Mouse (Mus musculus) heart, embryonic 15.5 days (tissue): ENCODE data around the gene Mmrn2. TPM values are rescaled to one million over a fixed set of nuclear protein-coding genes. Genes with fewer than 3 reads are reported as not detected.

ENCODE experiments used
- ATAC-seq: fragments of 200-750 bp; cut with Nextera tagmentation; replicated peaks from 2 replicates; pipeline ENCODE4 v1.8.0; 2017; ENCODE audit warnings: low read depth, moderate TSS enrichment; ENCODE audit not compliant: insufficient number of reproducible peaks, insufficient read depth, low FRiP score
- H3K27ac ChIP-seq: fragments of 300-500 bp; sonication (generic); 2 replicates; pipeline ENCODE4 v1.5.1; 2015; ENCODE audit warnings: mild to moderate bottlenecking, inconsistent platforms
- H3K27me3 ChIP-seq: fragments of 300-500 bp; sonication (generic); 2 replicates; pipeline ENCODE4 v1.6.1; 2015; ENCODE audit warnings: inconsistent platforms
- H3K36me3 ChIP-seq: fragments of 300-500 bp; sonication (generic); 2 replicates; pipeline ENCODE4 v1.6.1; 2015; ENCODE audit warnings: mild to moderate bottlenecking, inconsistent platforms
- H3K4me1 ChIP-seq: fragments of 300-500 bp; sonication (generic); replicated peaks from 2 replicates; pipeline ENCODE4 v1.6.1; 2015; ENCODE audit warnings: inconsistent platforms
- H3K4me2 ChIP-seq: fragments of 300-500 bp; sonication (generic); 2 replicates; pipeline ENCODE4 v1.6.1; 2015; ENCODE audit warnings: inconsistent platforms, mild to moderate bottlenecking, moderate library complexity
- H3K4me3 ChIP-seq: fragments of 300-500 bp; sonication (generic); 2 replicates; pipeline ENCODE4 v1.5.1; 2015; ENCODE audit warnings: mild to moderate bottlenecking, inconsistent platforms
- H3K9ac ChIP-seq: fragments of 300-500 bp; sonication (generic); 2 replicates; pipeline ENCODE4 v1.6.1; 2015; ENCODE audit warnings: mild to moderate bottlenecking, inconsistent platforms
- H3K9me3 ChIP-seq: fragments of 300-500 bp; sonication (generic); replicated peaks from 2 replicates; pipeline ENCODE4 v1.6.1; 2016; ENCODE audit warnings: inconsistent platforms
- WGBS: fragments of 180-500 bp; shearing (Covaris S2); methylation state at CpG from one replicate; pipeline ENCODE4 v1.1.7; 2015; ENCODE audit warnings: mixed read lengths; 5-methylcytosine and 5-hydroxymethylcytosine counted together
- polyA plus RNA-seq: library from polyadenylated mRNA; unstranded; fragments of >200 nt; fragmentation: Nextera tagmentation; extraction: Ambion mirVana; gene quantifications from 2 replicates; pipeline ENCODE4 v1.2.1, GENCODE M21; 2015

Gene Mmrn2
- polyA plus RNA-seq, 1 experiment from 2014 or later = 26.0 TPM

- Histone ChIP-seq H3K9me3 (no peaks in the 10 kb centered on the region), H3K27me3 (no peaks in the 10 kb centered on the region), H3K36me3 (peaks cover 23% of the 10 kb centered on the region), H3K4me2 (no peak overlapping the region), H3K4me1 (peaks cover 12% of the 10 kb centered on the region), H3K9ac (no peak overlapping the region), H3K27ac (no peak overlapping the region), H3K4me3 (no peak overlapping the region)
- 97% methylated on average over 6 of the region's 6 CpGs for WGBS
- ATAC-seq = no peak
Observed at GRCm38 (mm10) chr14:34446624-34447023, 71.4 kb downstream of the Mmrn2 start.

- Histone ChIP-seq H3K4me1 (peaks cover 12% of the 10 kb centered on the region), H3K4me2 (no peak overlapping the region), H3K9ac (no peak overlapping the region), H3K27me3 (no peaks in the 10 kb centered on the region), H3K4me3 (no peak overlapping the region), H3K36me3 (peaks cover 23% of the 10 kb centered on the region), H3K27ac (no peak overlapping the region), H3K9me3 (no peaks in the 10 kb centered on the region)
- no peak for ATAC-seq
- WGBS = 79% methylated on average over 4 of the region's 4 CpGs
Observed at GRCm38 (mm10) chr14:34447659-34448058, 72.4 kb downstream of the Mmrn2 start.

- ATAC-seq = no peak
- H3K9ac ChIP-seq = no peak overlapping the region
- peaks cover 16% of the 10 kb centered on the region for H3K36me3 ChIP-seq
- no peak overlapping the region; the same call in 1 of the 2 replicates for H3K27ac ChIP-seq
- no peak overlapping the region for H3K4me3 ChIP-seq
- H3K4me1 ChIP-seq = peaks cover 15% of the 10 kb centered on the region
- no peaks in the 10 kb centered on the region for H3K27me3 ChIP-seq
- no peak overlapping the region for H3K4me2 ChIP-seq
- no peaks in the 10 kb centered on the region for H3K9me3 ChIP-seq
Observed at GRCm38 (mm10) chr14:34448398-34448797, 73.1 kb downstream of the Mmrn2 start.

- Histone ChIP-seq H3K4me1 (peaks cover 18% of the 10 kb centered on the region), H3K27me3 (no peaks in the 10 kb centered on the region), H3K4me3 (no peak overlapping the region), H3K27ac (no peak overlapping the region), H3K36me3 (peaks cover 13% of the 10 kb centered on the region), H3K9ac (no peak overlapping the region), H3K4me2 (no peak overlapping the region), H3K9me3 (no peaks in the 10 kb centered on the region)
- ATAC-seq = no peak
- 57% methylated on average over 9 of the region's 9 CpGs for WGBS
Observed at GRCm38 (mm10) chr14:34449807-34450206, 74.5 kb downstream of the Mmrn2 start.

- H3K9me3 ChIP-seq = no peaks in the 10 kb centered on the region
- H3K27ac ChIP-seq = no peak overlapping the region
- H3K27me3 ChIP-seq = no peaks in the 10 kb centered on the region
- no peak for ATAC-seq
- H3K9ac ChIP-seq = no peak overlapping the region
- H3K4me2 ChIP-seq = no peak overlapping the region
- peaks cover 13% of the 10 kb centered on the region for H3K36me3 ChIP-seq
- peaks cover 13% of the 10 kb centered on the region for H3K4me1 ChIP-seq
- WGBS = 81% methylated on average over 5 of the region's 5 CpGs
- H3K4me3 ChIP-seq = no peak overlapping the region
Observed at GRCm38 (mm10) chr14:34450451-34450850, 75.2 kb downstream of the Mmrn2 start.

- Histone ChIP-seq H3K9ac (no peak overlapping the region), H3K36me3 (peaks cover 14% of the 10 kb centered on the region; the same call in 1 of the 2 replicates), H3K4me3 (no peak overlapping the region), H3K9me3 (no peaks in the 10 kb centered on the region), H3K4me1 (peaks cover 15% of the 10 kb centered on the region), H3K4me2 (no peak overlapping the region), H3K27ac (no peak overlapping the region), H3K27me3 (no peaks in the 10 kb centered on the region)
- ATAC-seq = no peak
Observed at GRCm38 (mm10) chr14:34451872-34452271, 76.6 kb downstream of the Mmrn2 start.

- ATAC-seq = peak; percentile 43; the same call in 1 of the 2 replicates
- WGBS = 27% methylated on average over 6 of the region's 6 CpGs
- H3K4me1 ChIP-seq = peaks cover 17% of the 10 kb centered on the region
- H3K4me2 ChIP-seq = no peak overlapping the region
- H3K27ac ChIP-seq = peak overlapping the region; percentile 67
- no peak overlapping the region for H3K4me3 ChIP-seq
- no peak overlapping the region for H3K9ac ChIP-seq
- peaks cover 7% of the 10 kb centered on the region; the same call in 1 of the 2 replicates for H3K36me3 ChIP-seq
- H3K27me3 ChIP-seq = no peaks in the 10 kb centered on the region
- H3K9me3 ChIP-seq = no peaks in the 10 kb centered on the region
Observed at GRCm38 (mm10) chr14:34453648-34454047, 78.4 kb downstream of the Mmrn2 start.

Other genes starting within 250 kb of the Mmrn2 start
- gene Npy4r, start 223.0 kb upstream of the Mmrn2 start, polyA plus RNA-seq = 0.13 and 0.15 TPM in 2 replicates
- 0.10 and 0.11 TPM in 2 replicates for gene Gprin2, start 173.8 kb upstream of the Mmrn2 start, polyA plus RNA-seq
- gene Syt15, start 155.9 kb upstream of the Mmrn2 start, polyA plus RNA-seq = 0.35 and 0.77 TPM in 2 replicates
- gene Shld2, start 65.0 kb upstream of the Mmrn2 start, polyA plus RNA-seq = 8.0 and 8.6 TPM in 2 replicates
- gene Glud1, start 64.7 kb upstream of the Mmrn2 start, polyA plus RNA-seq = 55.9 and 60.3 TPM in 2 replicates
- gene Fam25c, start 20.0 kb upstream of the Mmrn2 start, polyA plus RNA-seq = not detected in 2 replicates
- gene Sncg, start 676 bp upstream of the Mmrn2 start, polyA plus RNA-seq = 1.7 and 9.5 TPM in 2 replicates
- gene Bmpr1a, start 127.9 kb downstream of the Mmrn2 start, polyA plus RNA-seq = 35.5 and 36.2 TPM in 2 replicates
- gene 9230112D13Rik, start 147.3 kb downstream of the Mmrn2 start, polyA plus RNA-seq = not detected in 2 replicates
- gene Ldb3, start 213.2 kb downstream of the Mmrn2 start, polyA plus RNA-seq = 300 and 308 TPM in 2 replicates
- gene Opn4, start 224.7 kb downstream of the Mmrn2 start, polyA plus RNA-seq = 5.0 and 5.6 TPM in 2 replicates